Mouse (Mus musculus) neural tube, embryonic 13.5 days (tissue): ENCODE results near the gene Card11. TPM values are rescaled to one million over a fixed set of nuclear protein-coding genes. Genes with fewer than 3 reads are reported as not detected.

Source experiments
- ATAC-seq: fragments of 200-750 bp; cut with Nextera tagmentation; 2 replicates; pipeline ENCODE4 v1.8.0; 2017; ENCODE audit warnings: low read depth, mild to moderate bottlenecking, moderate TSS enrichment, moderate library complexity
- H3K27ac ChIP-seq: fragments of 300-500 bp; sonication (generic); replicated peaks from 2 replicates; pipeline ENCODE4 v1.5.1; 2015; ENCODE audit warnings: moderate library complexity, mild to moderate bottlenecking, inconsistent platforms
- H3K27me3 ChIP-seq: fragments of 300-500 bp; sonication (generic); 2 replicates; pipeline ENCODE4 v1.6.1; 2015; ENCODE audit warnings: mild to moderate bottlenecking, inconsistent platforms
- H3K36me3 ChIP-seq: fragments of 300-500 bp; sonication (generic); 2 replicates; pipeline ENCODE4 v1.6.1; 2015; ENCODE audit warnings: mild to moderate bottlenecking, inconsistent platforms
- H3K4me1 ChIP-seq: fragments of 300-500 bp; sonication (generic); replicated peaks from 2 replicates; pipeline ENCODE4 v1.6.1; 2015; ENCODE audit warnings: inconsistent platforms
- H3K4me2 ChIP-seq: fragments of 300-500 bp; sonication (generic); 2 replicates; pipeline ENCODE4 v1.6.1; 2015; ENCODE audit warnings: inconsistent platforms, mild to moderate bottlenecking, moderate library complexity
- H3K4me3 ChIP-seq: fragments of 300-500 bp; sonication (generic); 2 replicates; pipeline ENCODE4 v1.5.1; 2015; ENCODE audit warnings: mild to moderate bottlenecking, inconsistent platforms
- H3K9ac ChIP-seq: fragments of 300-500 bp; sonication (generic); 2 replicates; pipeline ENCODE4 v1.6.1; 2015; ENCODE audit warnings: moderate library complexity, mild to moderate bottlenecking, inconsistent platforms
- H3K9me3 ChIP-seq: fragments of 300-500 bp; sonication (generic); 2 replicates; pipeline ENCODE4 v1.6.1; 2016; ENCODE audit warnings: inconsistent platforms
- WGBS: fragments of 180-500 bp; shearing (Covaris S2); methylation state at CpG from one replicate; pipeline ENCODE4 v1.1.7; 2015; 5-methylcytosine and 5-hydroxymethylcytosine counted together
- polyA plus RNA-seq: library from polyadenylated mRNA; unstranded; fragments of >200 nt; fragmentation: Nextera tagmentation; extraction: Ambion mirVana; gene quantifications from 2 replicates; pipeline ENCODE4 v1.2.1, GENCODE M21; 2015

Card11 gene
- polyA plus RNA-seq, 1 experiment from 2014 or later, result 0.66 TPM

GRCm38 (mm10) chr5:140889539-140889938 lies 110.8 kb downstream of the Card11 start:
- no peak overlapping the region for H3K9ac ChIP-seq
- H3K4me3 ChIP-seq, result no peak overlapping the region
- H3K27ac ChIP-seq, result no peak overlapping the region
- no peaks in the 10 kb centered on the region for H3K36me3 ChIP-seq
- no peak overlapping the region for H3K4me2 ChIP-seq
- H3K27me3 ChIP-seq, result no peaks in the 10 kb centered on the region
- WGBS, result 48% methylated on average over 8 of the region's 8 CpGs
- ATAC-seq, result no peak
- no peaks in the 10 kb centered on the region for H3K9me3 ChIP-seq
- peaks cover 16% of the 10 kb centered on the region; the same call in 1 of the 2 replicates for H3K4me1 ChIP-seq

DNA sequence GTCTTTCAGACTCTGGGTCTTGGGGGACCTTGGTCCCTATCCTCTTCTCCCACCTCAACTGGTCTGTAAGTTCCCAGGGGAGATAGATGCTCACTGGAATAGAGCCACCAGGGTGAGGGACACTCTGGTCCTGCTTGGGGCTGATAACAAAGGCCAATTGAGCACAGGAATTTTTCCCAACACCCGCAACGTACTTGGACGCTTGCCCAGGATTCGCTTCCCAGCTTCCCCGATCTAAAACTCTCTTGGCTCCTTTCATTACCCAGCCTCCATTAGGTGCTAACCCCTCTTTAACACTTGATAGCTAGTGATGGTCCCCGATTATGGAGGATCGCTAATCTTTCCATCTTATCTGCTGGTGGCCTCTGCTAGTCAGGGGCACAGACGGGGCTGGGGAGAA lies 112.5 kb downstream of the Card11 start:
- Histone ChIP-seq H3K9ac (no peak overlapping the region), H3K27ac (no peak overlapping the region), H3K9me3 (no peaks in the 10 kb centered on the region), H3K27me3 (no peaks in the 10 kb centered on the region), H3K36me3 (no peaks in the 10 kb centered on the region), H3K4me2 (no peak overlapping the region), H3K4me3 (no peak overlapping the region), H3K4me1 (peaks cover 16% of the 10 kb centered on the region; the same call in 1 of the 2 replicates)
- 69% methylated on average over 8 of the region's 8 CpGs for WGBS
- no peak for ATAC-seq

DNA sequence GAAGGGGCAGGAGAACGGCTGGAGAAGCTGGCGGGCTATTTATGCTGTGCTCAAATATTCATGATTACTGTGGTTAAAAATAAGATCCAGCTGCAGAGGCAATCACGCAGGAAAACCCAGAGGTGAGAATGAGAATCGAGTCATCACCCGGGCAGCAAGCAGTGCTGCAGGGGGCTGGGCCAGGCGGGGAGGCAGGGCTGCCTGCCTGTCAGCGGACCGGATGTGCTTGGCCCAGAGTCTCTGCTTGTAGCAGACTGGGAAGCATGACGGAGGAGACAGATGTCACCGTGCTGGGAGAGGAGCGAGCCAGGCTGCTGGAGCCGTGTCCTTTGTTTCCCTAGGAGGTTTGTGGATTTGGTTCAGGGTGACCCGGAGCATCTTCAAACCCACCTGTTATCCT lies 115.4 kb downstream of the Card11 start:
- 50% methylated on average over 13 of the region's 13 CpGs for WGBS
- Histone ChIP-seq H3K9ac (no peak overlapping the region), H3K9me3 (no peaks in the 10 kb centered on the region), H3K4me2 (no peak overlapping the region), H3K27ac (peak overlapping the region; percentile 18; the same call in 1 of the 2 replicates), H3K4me3 (no peak overlapping the region), H3K4me1 (peaks cover 7% of the 10 kb centered on the region; the same call in 1 of the 2 replicates), H3K27me3 (no peaks in the 10 kb centered on the region), H3K36me3 (no peaks in the 10 kb centered on the region)
- ATAC-seq, result no peak

GRCm38 (mm10) chr5:140882391-140882790 lies 118.0 kb downstream of the Card11 start:
- Histone ChIP-seq H3K9ac (no peak overlapping the region), H3K4me3 (no peak overlapping the region), H3K4me2 (no peak overlapping the region), H3K27me3 (no peaks in the 10 kb centered on the region), H3K36me3 (no peaks in the 10 kb centered on the region), H3K9me3 (0 out of 2 replicates have a peak, but pooled peaks cover 6% of the 10 kb centered on the region), H3K4me1 (no peaks in the 10 kb centered on the region), H3K27ac (no peak overlapping the region)
- ATAC-seq, result no peak
- 70% methylated on average over 4 of the region's 4 CpGs for WGBS

GRCm38 (mm10) chr5:140880151-140880550 lies 120.2 kb downstream of the Card11 start:
- 45% methylated on average over 10 of the region's 10 CpGs for WGBS

DNA sequence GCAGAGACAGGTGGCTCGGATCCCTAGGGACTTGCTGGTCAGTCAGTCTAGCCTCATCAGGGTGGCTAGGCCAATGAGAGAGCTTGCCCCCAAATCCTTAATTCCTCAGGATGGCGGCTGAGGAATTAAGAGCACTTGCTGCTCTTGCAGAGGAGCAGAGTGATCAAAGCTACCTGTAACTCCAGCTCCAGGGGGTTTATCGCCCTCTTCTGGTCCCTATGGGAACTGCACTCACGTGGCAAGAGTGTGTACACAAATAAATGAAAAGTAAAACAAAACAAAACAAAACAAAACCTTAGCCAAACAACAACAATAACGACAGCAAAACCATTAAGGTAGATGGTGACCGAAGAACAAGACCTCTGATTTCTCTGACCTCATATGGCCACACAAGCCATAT lies 121.7 kb downstream of the Card11 start:
- no peak overlapping the region for H3K27ac ChIP-seq
- H3K4me3 ChIP-seq, result no peak overlapping the region
- H3K9me3 ChIP-seq, result 0 out of 2 replicates have a peak, but pooled peaks cover 6% of the 10 kb centered on the region
- no peaks in the 10 kb centered on the region for H3K4me1 ChIP-seq
- 64% methylated on average over 6 of the region's 6 CpGs for WGBS
- no peak overlapping the region for H3K4me2 ChIP-seq
- no peak overlapping the region for H3K9ac ChIP-seq
- H3K27me3 ChIP-seq, result 0 out of 2 replicates have a peak, but pooled peaks cover 3% of the 10 kb centered on the region
- no peak for ATAC-seq
- H3K36me3 ChIP-seq, result no peaks in the 10 kb centered on the region

More at GRCm38 (mm10) chr5:140880151-140880550, 120.2 kb downstream of the Card11 start:
- Histone ChIP-seq H3K4me3 (no peak overlapping the region), H3K9me3 (0 out of 2 replicates have a peak, but pooled peaks cover 6% of the 10 kb centered on the region), H3K4me2 (no peak overlapping the region), H3K27ac (no peak overlapping the region), H3K9ac (no peak overlapping the region), H3K4me1 (no peaks in the 10 kb centered on the region), H3K36me3 (no peaks in the 10 kb centered on the region), H3K27me3 (no peaks in the 10 kb centered on the region)
- no peak for ATAC-seq

GRCm38 (mm10) chr5:140873736-140874307 lies 126.6 kb downstream of the Card11 start:
- H3K4me3 ChIP-seq, result no peak overlapping the region
- 0 out of 2 replicates have a peak, but pooled peaks cover 3% of the 10 kb centered on the region for H3K9me3 ChIP-seq
- no peak overlapping the region for H3K9ac ChIP-seq
- peaks cover 26% of the 10 kb centered on the region for H3K4me1 ChIP-seq
- H3K27ac ChIP-seq, result no peak overlapping the region
- 84% methylated on average over 6 of the region's 6 CpGs for WGBS
- no peak overlapping the region for H3K4me2 ChIP-seq
- H3K27me3 ChIP-seq, result peaks cover 16% of the 10 kb centered on the region
- ATAC-seq, result no peak
- H3K36me3 ChIP-seq, result no peaks in the 10 kb centered on the region

DNA sequence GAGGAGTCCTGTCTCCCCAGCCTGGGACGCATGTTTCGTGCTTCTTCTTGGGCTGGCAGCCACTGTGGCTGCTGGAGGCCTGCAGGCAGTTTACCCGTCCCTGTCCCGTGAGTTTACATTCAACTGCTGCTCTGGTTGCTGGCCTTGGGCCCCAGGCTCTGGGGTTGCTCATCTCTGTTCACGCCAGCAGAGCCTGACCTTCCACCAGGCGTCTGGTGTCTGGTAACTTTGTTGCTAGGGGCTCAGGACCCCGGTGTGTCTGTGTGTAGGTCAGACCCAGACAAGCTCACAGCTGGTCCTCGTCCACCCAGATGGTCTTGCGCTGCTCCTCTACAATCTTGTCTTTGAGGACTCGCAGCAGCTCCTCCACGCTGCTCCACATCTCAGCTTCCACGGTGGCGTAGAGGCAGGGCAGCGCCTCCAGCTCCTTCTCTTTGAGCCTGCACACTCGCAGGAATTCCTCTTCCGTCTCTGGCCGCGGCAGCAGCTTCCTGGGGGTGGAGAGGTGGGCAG lies 127.3 kb downstream of the Card11 start:
- Histone ChIP-seq H3K4me1 (peaks cover 26% of the 10 kb centered on the region), H3K9ac (peak overlapping the region; percentile 58), H3K27me3 (peaks cover 16% of the 10 kb centered on the region), H3K4me3 (no peak overlapping the region), H3K9me3 (no peaks in the 10 kb centered on the region), H3K4me2 (peak overlapping the region; percentile 28), H3K27ac (0 out of 2 replicates have a peak overlapping the region, but pooled peaks have one; percentile 9), H3K36me3 (no peaks in the 10 kb centered on the region)
- 22% methylated on average over 18 of the region's 18 CpGs for WGBS
- no peak for ATAC-seq

DNA sequence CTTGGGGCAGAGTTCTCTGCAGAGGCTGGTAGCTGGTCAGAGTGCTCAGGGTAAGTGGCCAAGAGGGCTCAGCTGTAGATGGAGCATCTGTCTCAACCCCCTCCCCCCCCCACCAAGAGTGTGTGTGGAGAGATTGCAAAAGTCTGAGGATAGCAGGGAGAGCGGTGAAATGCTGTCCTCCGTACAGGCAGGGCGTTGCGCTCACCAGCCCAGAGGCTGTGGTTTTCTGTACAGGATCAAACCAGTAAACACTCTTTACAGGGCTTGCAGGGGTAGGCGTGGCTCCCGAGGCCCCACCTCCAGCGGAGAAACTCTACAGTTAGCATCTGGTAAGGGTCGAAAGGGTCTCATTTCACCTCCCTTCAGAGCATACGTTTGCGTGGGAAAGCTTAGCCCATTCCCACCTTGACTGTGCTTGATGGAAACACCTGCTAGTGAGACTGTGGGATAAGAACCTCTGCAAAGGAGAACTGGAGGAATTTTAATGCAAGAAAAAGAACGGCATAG lies 127.8 kb downstream of the Card11 start:
- WGBS, result 26% methylated on average over 11 of the region's 11 CpGs
- H3K4me3 ChIP-seq, result no peak overlapping the region
- H3K27me3 ChIP-seq, result peaks cover 16% of the 10 kb centered on the region
- H3K36me3 ChIP-seq, result no peaks in the 10 kb centered on the region
- H3K9ac ChIP-seq, result 0 out of 2 replicates have a peak overlapping the region, but pooled peaks have one; percentile 22
- H3K4me2 ChIP-seq, result peak overlapping the region; percentile 28
- ATAC-seq, result peak; percentile 36
- H3K9me3 ChIP-seq, result no peaks in the 10 kb centered on the region
- H3K4me1 ChIP-seq, result peaks cover 26% of the 10 kb centered on the region
- H3K27ac ChIP-seq, result 0 out of 2 replicates have a peak overlapping the region, but pooled peaks have one; percentile 2

GRCm38 (mm10) chr5:140871241-140871640 lies 129.1 kb downstream of the Card11 start:
- Histone ChIP-seq H3K4me2 (no peak overlapping the region), H3K9ac (no peak overlapping the region), H3K27me3 (peaks cover 16% of the 10 kb centered on the region), H3K9me3 (no peaks in the 10 kb centered on the region), H3K4me3 (no peak overlapping the region), H3K4me1 (peaks cover 26% of the 10 kb centered on the region), H3K36me3 (no peaks in the 10 kb centered on the region), H3K27ac (no peak overlapping the region)
- no peak for ATAC-seq
- 70% methylated on average over 6 of the region's 6 CpGs for WGBS

DNA sequence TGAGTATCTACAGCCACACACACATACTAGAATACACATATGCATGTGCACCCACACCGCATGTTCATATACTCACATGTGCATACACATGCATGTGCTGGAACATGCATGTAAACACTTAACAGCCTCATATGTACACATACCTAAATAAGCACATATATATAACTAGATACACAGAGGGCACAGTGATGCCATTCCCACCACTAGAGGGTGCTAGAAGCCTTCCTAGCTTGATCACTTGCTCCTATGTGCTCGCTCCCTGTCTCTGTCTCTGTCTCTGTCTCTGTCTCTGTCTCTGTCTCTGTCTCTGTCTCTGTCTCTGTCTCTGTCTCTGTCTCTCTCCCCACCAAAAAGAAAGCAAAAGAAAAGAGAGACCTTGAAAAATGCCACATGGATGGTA lies 131.3 kb downstream of the Card11 start:
- no peaks in the 10 kb centered on the region for H3K9me3 ChIP-seq
- peaks cover 16% of the 10 kb centered on the region for H3K27me3 ChIP-seq
- H3K36me3 ChIP-seq, result no peaks in the 10 kb centered on the region
- no peak overlapping the region for H3K27ac ChIP-seq
- no peak overlapping the region for H3K9ac ChIP-seq
- H3K4me3 ChIP-seq, result no peak overlapping the region
- 0 out of 2 replicates have a peak, but pooled peaks have one; percentile 8 for ATAC-seq
- peaks cover 26% of the 10 kb centered on the region for H3K4me1 ChIP-seq
- no peak overlapping the region for H3K4me2 ChIP-seq
- WGBS, result 71% methylated on average over 2 of the region's 2 CpGs

GRCm38 (mm10) chr5:140859730-140860129 lies 140.7 kb downstream of the Card11 start:
- Histone ChIP-seq H3K27me3 (0 out of 2 replicates have a peak, but pooled peaks cover 7% of the 10 kb centered on the region), H3K9me3 (no peaks in the 10 kb centered on the region), H3K4me3 (no peak overlapping the region), H3K36me3 (no peaks in the 10 kb centered on the region), H3K27ac (no peak overlapping the region), H3K9ac (no peak overlapping the region), H3K4me1 (peaks cover 22% of the 10 kb centered on the region), H3K4me2 (no peak overlapping the region)
- no peak for ATAC-seq
- WGBS, result 84% methylated on average over 5 of the region's 5 CpGs
